Mouse (Mus musculus) ES-Bruce4 (cell line): ENCODE results near the gene Zfp148. TPM values are rescaled to one million over a fixed set of nuclear protein-coding genes. Genes with fewer than 3 reads are reported as not detected.
A peak's percentile ranks its signal among the peaks of the same experiment; 100 is the strongest.

Experiments
- H3K27ac ChIP-seq: 2 replicates; pipeline ENCODE4 v1.5.1; 2012; ENCODE audit warnings: low read length, inconsistent platforms; ENCODE audit not compliant: insufficient read depth
- H3K27me3 ChIP-seq: 2 replicates; pipeline ENCODE4 v1.6.1; 2012; ENCODE audit warnings: mild to moderate bottlenecking, low read length, inconsistent platforms; ENCODE audit not compliant: control insufficient read depth, poor library complexity, insufficient read depth, severe bottlenecking
- H3K36me3 ChIP-seq: 2 replicates; pipeline ENCODE4 v1.6.1; 2012; ENCODE audit warnings: inconsistent platforms, mild to moderate bottlenecking, low read length, moderate library complexity; ENCODE audit not compliant: control insufficient read depth, poor library complexity, insufficient read depth, severe bottlenecking
- H3K4me1 ChIP-seq: one replicate; pipeline ENCODE4 v1.8.1; 2011; ENCODE audit warnings: low read length; ENCODE audit not compliant: control insufficient read depth, insufficient read depth
- H3K4me3 ChIP-seq: 2 replicates; pipeline ENCODE4 v1.5.1; 2011; ENCODE audit warnings: low read depth, mild to moderate bottlenecking, low read length
- H3K9ac ChIP-seq: 2 replicates; pipeline ENCODE4 v1.6.1; 2012; ENCODE audit warnings: low read depth, mild to moderate bottlenecking, inconsistent platforms; ENCODE audit not compliant: poor library complexity, severe bottlenecking
- H3K9me3 ChIP-seq: replicated peaks from 2 replicates; pipeline ENCODE4 v1.6.1; 2012; ENCODE audit warnings: mild to moderate bottlenecking, low read length, inconsistent platforms; ENCODE audit not compliant: control insufficient read depth, poor library complexity, insufficient read depth, severe bottlenecking
- CTCF ChIP-seq: IDR thresholded peaks from one replicate; pipeline ENCODE4 v1.8.1; 2011; ENCODE audit warnings: low read depth, low read length
- EP300 ChIP-seq: IDR thresholded peaks from 2 replicates; pipeline ENCODE4 v1.6.1; 2011; ENCODE audit warnings: low read depth, low read length; ENCODE audit not compliant: insufficient read depth
- POLR2A ChIP-seq: IDR thresholded peaks from one replicate; pipeline ENCODE4 v1.8.1; 2011; ENCODE audit warnings: low read length; ENCODE audit not compliant: insufficient read depth
- polyA plus RNA-seq: library from polyadenylated mRNA; stranded (reverse); fragments of >200 nt; gene quantifications from 2 replicates; pipeline ENCODE4 v1.2.4, GENCODE M21; 2011; ENCODE audit warnings: low read depth; ENCODE audit not compliant: missing spikeins, insufficient read depth, insufficient read length

Gene Zfp148
- polyA plus RNA-seq, 1 experiment = 48.1 TPM

- H3K4me3 ChIP-seq = no peak overlapping the region
- no peak overlapping the region for H3K27ac ChIP-seq
- TF ChIP-seq POLR2A (no peak), EP300 (no peak), CTCF (no peak)
- H3K36me3 ChIP-seq = peaks cover 9% of the 10 kb centered on the region
- no peak overlapping the region for H3K9ac ChIP-seq
- H3K27me3 ChIP-seq = no peaks in the 10 kb centered on the region
- H3K4me1 ChIP-seq = no peaks in the 10 kb centered on the region
- no peaks in the 10 kb centered on the region for H3K9me3 ChIP-seq
These were observed 73.7 kb downstream of the Zfp148 start for GRCm38 (mm10) chr16:33454306-33454705.

GRCm38 (mm10) chr16:33455263-33455910 is 74.8 kb downstream of the Zfp148 start:
- no peak overlapping the region for H3K4me3 ChIP-seq
- TF ChIP-seq CTCF (no peak), EP300 (no peak), POLR2A (no peak)
- peaks cover 12% of the 10 kb centered on the region for H3K36me3 ChIP-seq
- H3K27ac ChIP-seq = peak overlapping the region; percentile 11; the same call in 1 of the 2 replicates
- H3K9ac ChIP-seq = no peak overlapping the region
- H3K9me3 ChIP-seq = no peaks in the 10 kb centered on the region
- no peaks in the 10 kb centered on the region for H3K4me1 ChIP-seq
- no peaks in the 10 kb centered on the region for H3K27me3 ChIP-seq

- Histone ChIP-seq H3K9ac (no peak overlapping the region), H3K27me3 (no peaks in the 10 kb centered on the region), H3K36me3 (peaks cover 12% of the 10 kb centered on the region), H3K9me3 (no peaks in the 10 kb centered on the region), H3K4me3 (no peak overlapping the region), H3K4me1 (no peaks in the 10 kb centered on the region), H3K27ac (no peak overlapping the region)
- TF ChIP-seq EP300 (no peak), CTCF (no peak), POLR2A (no peak)
These were observed 78.5 kb downstream of the Zfp148 start for GRCm38 (mm10) chr16:33459101-33459500.

GRCm38 (mm10) chr16:33461416-33461815 is 80.8 kb downstream of the Zfp148 start:
- Histone ChIP-seq H3K9me3 (no peaks in the 10 kb centered on the region), H3K27me3 (no peaks in the 10 kb centered on the region), H3K4me1 (no peaks in the 10 kb centered on the region), H3K27ac (no peak overlapping the region), H3K9ac (no peak overlapping the region), H3K36me3 (peaks cover 10% of the 10 kb centered on the region), H3K4me3 (no peak overlapping the region)
- no peak for TF ChIP-seq CTCF
- no peak for TF ChIP-seq EP300
- TF ChIP-seq POLR2A = no peak

- H3K36me3 ChIP-seq = peaks cover 6% of the 10 kb centered on the region; the same call in 1 of the 2 replicates
- H3K9ac ChIP-seq = no peak overlapping the region
- H3K4me1 ChIP-seq = no peaks in the 10 kb centered on the region
- no peaks in the 10 kb centered on the region for H3K27me3 ChIP-seq
- no peaks in the 10 kb centered on the region for H3K9me3 ChIP-seq
- no peak overlapping the region for H3K4me3 ChIP-seq
- no peak overlapping the region for H3K27ac ChIP-seq
- no peak for TF ChIP-seq EP300
- no peak for TF ChIP-seq POLR2A
- TF ChIP-seq CTCF = no peak
These were observed 84.0 kb downstream of the Zfp148 start for GRCm38 (mm10) chr16:33464509-33465241.

- no peak overlapping the region for H3K27ac ChIP-seq
- 0 out of 2 replicates have a peak, but pooled peaks cover 3% of the 10 kb centered on the region for H3K36me3 ChIP-seq
- no peaks in the 10 kb centered on the region for H3K4me1 ChIP-seq
- H3K9ac ChIP-seq = no peak overlapping the region
- no peak overlapping the region for H3K4me3 ChIP-seq
- no peaks in the 10 kb centered on the region for H3K27me3 ChIP-seq
- H3K9me3 ChIP-seq = no peaks in the 10 kb centered on the region
- TF ChIP-seq POLR2A = no peak
- no peak for TF ChIP-seq CTCF
- no peak for TF ChIP-seq EP300
These were observed 84.6 kb downstream of the Zfp148 start for GRCm38 (mm10) chr16:33465242-33465614.
